Mouse (Mus musculus): ENCODE data around the gene Myo9a. TPM values are rescaled to one million over a fixed set of nuclear protein-coding genes. Genes with fewer than 3 reads are reported as not detected.
"Not testable (repeated sequence)": the region's sequence is repeated elsewhere in the genome, so short reads cannot be mapped to it uniquely, and the experiment has no call there.

Myo9a gene
- total RNA-seq, 1 experiment, result 17.0 TPM

- no peak overlapping the region for H3K9ac ChIP-seq (ENCODE audit: insufficient read depth, low read depth, low read length, poor library complexity, severe bottlenecking)
- H3K4me3 ChIP-seq (ENCODE audit: insufficient read depth in 1 of 2, low read depth in 1 of 2, low read length in 2 of 2, poor library complexity in 1 of 2, severe bottlenecking in 1 of 2), result no peak overlapping the region
- no peak for DNase-seq (ENCODE audit: low read depth, low spot score)
- H3K9me3 ChIP-seq (ENCODE audit: control insufficient read depth, insufficient read depth, low read depth, low read length), result no peaks in the 10 kb centered on the region
- H3K27ac ChIP-seq (ENCODE audit: insufficient read depth, low read depth, low read length, poor library complexity, severe bottlenecking), result no peak overlapping the region
- in situ Hi-C loops (cut with MboI; ENCODE audit: low sequenced_read_pairs in 2 of 2, unreplicated experiment in 2 of 2), result no loop called here
- peaks cover 0 to 16% of the 10 kb centered on the region in 2 experiments; a peak in 1 of 4 replicates for H3K4me1 ChIP-seq (ENCODE audit: control insufficient read depth in 2 of 2, insufficient read depth in 2 of 2, low read length in 2 of 2, poor library complexity in 1 of 2)
- H3K36me3 ChIP-seq (ENCODE audit: control insufficient read depth, insufficient read depth, low read length, poor library complexity, severe bottlenecking), result no peaks in the 10 kb centered on the region
- TF ChIP-seq HCFC1 (IDR thresholded peaks at IDR 0.05; ENCODE audit: borderline replicate concordance, insufficient read depth, low read length), result no peak
- TF ChIP-seq CHD2 (IDR thresholded peaks at IDR 0.05; ENCODE audit: low read depth, low read length), result no peak
- TF ChIP-seq MAFK (IDR thresholded peaks at IDR 0.05; ENCODE audit: insufficient read depth, low read depth, low read length), result no peak
- no peak for TF ChIP-seq ZNF384 (IDR thresholded peaks at IDR 0.05; ENCODE audit: low read depth, low read length)
- TF ChIP-seq ZC3H11A (IDR thresholded peaks at IDR 0.05; ENCODE audit: borderline replicate concordance, low read depth, low read length), result no peak
These were observed 205.0 kb downstream of the Myo9a start for GRCm38 (mm10) chr9:59955692-59956091.

GRCm38 (mm10) chr9:59956496-59956895, 205.8 kb downstream of the Myo9a start:
- DNase-seq (ENCODE audit: low read depth, low spot score), result no peak
- in situ Hi-C loops (cut with MboI; ENCODE audit: low sequenced_read_pairs in 2 of 2, unreplicated experiment in 2 of 2), result no loop called here
- Histone ChIP-seq H3K36me3 (ENCODE audit: control insufficient read depth, insufficient read depth, low read length, poor library complexity, severe bottlenecking) (no peaks in the 10 kb centered on the region), H3K4me1 (ENCODE audit: control insufficient read depth in 2 of 2, insufficient read depth in 2 of 2, low read length in 2 of 2, poor library complexity in 1 of 2) (peaks cover 0 to 16% of the 10 kb centered on the region in 2 experiments; a peak in 1 of 4 replicates), H3K9ac (ENCODE audit: insufficient read depth, low read depth, low read length, poor library complexity, severe bottlenecking) (peak overlapping the region; percentile 56; the same call in 1 of the 2 replicates), H3K4me3 (ENCODE audit: insufficient read depth in 1 of 2, low read depth in 1 of 2, low read length in 2 of 2, poor library complexity in 1 of 2, severe bottlenecking in 1 of 2) (peak overlapping the region; percentile 5 to 55), H3K27ac (ENCODE audit: insufficient read depth, low read depth, low read length, poor library complexity, severe bottlenecking) (no peak overlapping the region), H3K9me3 (ENCODE audit: control insufficient read depth, insufficient read depth, low read depth, low read length) (no peaks in the 10 kb centered on the region)
- TF ChIP-seq MAFK (IDR thresholded peaks at IDR 0.05; ENCODE audit: insufficient read depth, low read depth, low read length) (no peak), ZNF384 (IDR thresholded peaks at IDR 0.05; ENCODE audit: low read depth, low read length) (no peak), ZC3H11A (IDR thresholded peaks at IDR 0.05; ENCODE audit: borderline replicate concordance, low read depth, low read length) (no peak), CHD2 (IDR thresholded peaks at IDR 0.05; ENCODE audit: low read depth, low read length) (no peak), HCFC1 (IDR thresholded peaks at IDR 0.05; ENCODE audit: borderline replicate concordance, insufficient read depth, low read length) (no peak)

- H3K36me3 ChIP-seq (ENCODE audit: control insufficient read depth, insufficient read depth, low read length, poor library complexity, severe bottlenecking); in situ Hi-C loops (cut with MboI; ENCODE audit: low sequenced_read_pairs in 2 of 2, unreplicated experiment in 2 of 2); H3K9ac ChIP-seq (ENCODE audit: insufficient read depth, low read depth, low read length, poor library complexity, severe bottlenecking); H3K9me3 ChIP-seq (ENCODE audit: control insufficient read depth, insufficient read depth, low read depth, low read length); H3K27ac ChIP-seq (ENCODE audit: insufficient read depth, low read depth, low read length, poor library complexity, severe bottlenecking); DNase-seq (ENCODE audit: low read depth, low spot score); H3K4me3 ChIP-seq (ENCODE audit: insufficient read depth in 1 of 2, low read depth in 1 of 2, low read length in 2 of 2, poor library complexity in 1 of 2, severe bottlenecking in 1 of 2): not testable (repeated sequence)
- peaks cover 0 to 15% of the 10 kb centered on the region in 2 experiments; a peak in 1 of 4 replicates for H3K4me1 ChIP-seq (ENCODE audit: control insufficient read depth in 2 of 2, insufficient read depth in 2 of 2, low read length in 2 of 2, poor library complexity in 1 of 2)
These were observed 207.4 kb downstream of the Myo9a start for GRCm38 (mm10) chr9:59958115-59958514.

- H3K27ac ChIP-seq (ENCODE audit: insufficient read depth, low read depth, low read length, poor library complexity, severe bottlenecking), result no peak overlapping the region
- TF ChIP-seq CHD2 (IDR thresholded peaks at IDR 0.05; ENCODE audit: low read depth, low read length), result no peak
- TF ChIP-seq ZNF384 (IDR thresholded peaks at IDR 0.05; ENCODE audit: low read depth, low read length), result no peak
- TF ChIP-seq ZC3H11A (IDR thresholded peaks at IDR 0.05; ENCODE audit: borderline replicate concordance, low read depth, low read length), result peak; percentile 83
- 0 out of 2 replicates have a peak, but pooled peaks have one; percentile 23 for TF ChIP-seq HCFC1 (IDR thresholded peaks at IDR 0.05; ENCODE audit: borderline replicate concordance, insufficient read depth, low read length)
- TF ChIP-seq MAFK (IDR thresholded peaks at IDR 0.05; ENCODE audit: insufficient read depth, low read depth, low read length), result 0 out of 2 replicates have a peak, but pooled peaks have one; percentile 33
- peaks cover under 1 to 13% of the 10 kb centered on the region in 2 experiments; a peak in 1 of 4 replicates for H3K4me1 ChIP-seq (ENCODE audit: control insufficient read depth in 2 of 2, insufficient read depth in 2 of 2, low read length in 2 of 2, poor library complexity in 1 of 2)
- H3K4me3 ChIP-seq (ENCODE audit: insufficient read depth in 1 of 2, low read depth in 1 of 2, low read length in 2 of 2, poor library complexity in 1 of 2, severe bottlenecking in 1 of 2), result no peak overlapping the region
- H3K36me3 ChIP-seq (ENCODE audit: control insufficient read depth, insufficient read depth, low read length, poor library complexity, severe bottlenecking), result no peaks in the 10 kb centered on the region
- H3K9ac ChIP-seq (ENCODE audit: insufficient read depth, low read depth, low read length, poor library complexity, severe bottlenecking), result no peak overlapping the region
- in situ Hi-C loops (cut with MboI; ENCODE audit: low sequenced_read_pairs in 2 of 2, unreplicated experiment in 2 of 2), result no loop called here
- DNase-seq (ENCODE audit: low read depth, low spot score), result peak; percentile 97
- no peaks in the 10 kb centered on the region for H3K9me3 ChIP-seq (ENCODE audit: control insufficient read depth, insufficient read depth, low read depth, low read length)
These were observed 208.6 kb downstream of the Myo9a start for GRCm38 (mm10) chr9:59959276-59959675.

GRCm38 (mm10) chr9:59960559-59960958, 209.9 kb downstream of the Myo9a start, which contains the start of gene Nr2e3:
Gene Nr2e3 (minus strand): TSS chr9:59960659.
- in situ Hi-C loops (cut with MboI; ENCODE audit: low sequenced_read_pairs in 2 of 2, unreplicated experiment in 2 of 2), result no loop called here
- Histone ChIP-seq H3K36me3 (ENCODE audit: control insufficient read depth, insufficient read depth, low read length, poor library complexity, severe bottlenecking) (no peaks in the 10 kb centered on the region), H3K4me1 (ENCODE audit: control insufficient read depth in 2 of 2, insufficient read depth in 2 of 2, low read length in 2 of 2, poor library complexity in 1 of 2) (peaks cover 1 to 11% of the 10 kb centered on the region in 2 experiments; a peak in 1 of 4 replicates), H3K27ac (ENCODE audit: insufficient read depth, low read depth, low read length, poor library complexity, severe bottlenecking) (no peak within 1 kb of the TSS), H3K9me3 (ENCODE audit: control insufficient read depth, insufficient read depth, low read depth, low read length) (no peaks in the 10 kb centered on the region), H3K4me3 (ENCODE audit: insufficient read depth in 1 of 2, low read depth in 1 of 2, low read length in 2 of 2, poor library complexity in 1 of 2, severe bottlenecking in 1 of 2) (no peak within 1 kb of the TSS), H3K9ac (ENCODE audit: insufficient read depth, low read depth, low read length, poor library complexity, severe bottlenecking) (no peak within 1 kb of the TSS; the same call in 1 of the 2 replicates)
- TF ChIP-seq CHD2 (IDR thresholded peaks at IDR 0.05; ENCODE audit: low read depth, low read length) (no peak), MAFK (IDR thresholded peaks at IDR 0.05; ENCODE audit: insufficient read depth, low read depth, low read length) (no peak), HCFC1 (IDR thresholded peaks at IDR 0.05; ENCODE audit: borderline replicate concordance, insufficient read depth, low read length) (no peak), ZNF384 (IDR thresholded peaks at IDR 0.05; ENCODE audit: low read depth, low read length) (no peak), ZC3H11A (IDR thresholded peaks at IDR 0.05; ENCODE audit: borderline replicate concordance, low read depth, low read length) (no peak)
- DNase-seq (ENCODE audit: low read depth, low spot score), result no peak
